Mouse (Mus musculus) gastrocnemius, adult 2 months (tissue): ENCODE data around the gene Msmb. TPM values are rescaled to one million over a fixed set of nuclear protein-coding genes. Genes with fewer than 3 reads are reported as not detected.
"Not testable (repeated sequence)": the region's sequence is repeated elsewhere in the genome, so short reads cannot be mapped to it uniquely, and the experiment has no call there.

Experiments
- DNase-seq: peaks from one replicate; pipeline ENCODE4 v3.0.0; 2022
- H3K27ac ChIP-seq: fragments of 200-600 bp; 2 replicates; pipeline ENCODE4 v1.8.1; 2022; ENCODE audit warnings: mild to moderate bottlenecking
- H3K4me3 ChIP-seq: fragments of 200-600 bp; 2 replicates; pipeline ENCODE4 v1.8.1; 2022; ENCODE audit warnings: mild to moderate bottlenecking, moderate library complexity
- CTCF ChIP-seq: fragments of 200-600 bp; IDR thresholded peaks from 2 replicates; pipeline ENCODE4 v1.8.1; 2022; ENCODE audit warnings: antibody characterized with exemption, mild to moderate bottlenecking, moderate library complexity
- intact Hi-C: fragments of 180-260 bp; cut with DNase I; formaldehyde crosslinking; loops from one replicate; pipeline ENCODE4 v1.15.1; 2025
- total RNA-seq, 2 experiments: library from RNA; stranded (reverse); gene quantifications; 2 replicates each; pipeline ENCODE4 v1.2.3; 2021

Msmb gene
- total RNA-seq, 2 experiments from 2014 or later = not detected

DNA sequence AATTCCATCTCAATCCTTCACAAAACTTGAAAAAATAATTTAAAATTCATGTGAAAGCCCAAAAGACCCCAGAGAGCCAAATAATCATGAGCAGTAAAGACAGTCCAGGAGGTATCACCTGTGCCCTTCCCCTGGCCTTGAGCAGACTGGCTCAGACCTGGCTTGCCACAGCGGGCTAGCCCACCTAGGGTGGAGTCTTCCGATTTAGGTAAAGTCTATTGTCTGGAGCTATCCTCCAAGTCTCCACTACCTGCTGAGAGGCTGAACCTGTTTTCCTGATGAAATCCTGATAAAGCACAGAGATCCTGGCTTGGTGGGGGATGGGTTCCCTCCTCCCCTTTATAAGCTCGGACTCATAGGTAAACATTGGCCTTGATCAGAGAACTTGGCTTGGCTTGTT lies 17.6 kb upstream of the Msmb start:
- Histone ChIP-seq H3K4me3 (no peak overlapping the region), H3K27ac (no peak overlapping the region)
- TF ChIP-seq CTCF = no peak
- intact Hi-C loops = loop anchor here (5.0 kb wide), 1 partner anchor 68 kb away; no protein-coding TSS in a partner anchor
- no peak for DNase-seq

DNA sequence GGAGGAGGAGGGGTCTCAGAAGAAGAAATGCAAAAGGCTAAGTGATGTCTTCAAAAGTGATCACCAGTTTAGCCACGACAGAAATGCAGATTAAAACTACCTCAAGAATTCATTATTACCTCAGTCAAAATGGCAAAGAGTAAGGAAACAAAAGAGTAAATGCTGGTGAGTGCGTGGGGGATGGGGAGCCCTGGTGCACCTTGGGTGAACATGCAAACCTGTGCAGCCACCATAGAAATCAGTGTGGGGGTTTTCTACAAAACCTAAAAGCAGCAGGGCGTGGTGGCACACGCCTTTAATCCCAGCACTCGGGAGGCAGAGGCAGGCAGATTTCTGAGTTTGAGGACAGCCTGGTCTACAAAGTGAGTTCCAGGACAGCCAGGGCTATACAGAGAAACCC lies 16.6 kb upstream of the Msmb start:
- DNase-seq = not testable (repeated sequence)

DNA sequence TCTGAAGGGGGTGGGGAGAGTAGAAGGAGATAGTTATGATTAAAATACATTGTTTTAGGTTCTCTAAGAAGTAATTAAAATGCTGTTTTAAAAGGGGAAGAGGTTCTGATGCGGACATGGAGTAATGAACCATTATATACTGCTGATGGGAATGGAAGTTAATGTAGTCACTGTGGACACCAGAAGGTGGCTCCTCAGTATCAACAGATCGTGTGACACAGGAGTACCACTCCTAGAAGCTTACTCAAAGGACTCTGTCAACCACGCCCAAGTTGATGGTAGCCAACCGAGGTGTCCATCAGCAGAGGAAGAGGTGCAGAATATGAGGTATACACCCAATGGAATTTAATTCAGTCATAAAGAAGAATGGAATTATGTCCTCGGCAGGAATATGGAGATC lies 13.4 kb upstream of the Msmb start:
- no peak; the same call in 1 of the 2 replicates for TF ChIP-seq CTCF

More for the DNA sequence above, 16.6 kb upstream of the Msmb start:
- H3K27ac ChIP-seq, intact Hi-C loops, H3K4me3 ChIP-seq: not testable (repeated sequence)

DNA sequence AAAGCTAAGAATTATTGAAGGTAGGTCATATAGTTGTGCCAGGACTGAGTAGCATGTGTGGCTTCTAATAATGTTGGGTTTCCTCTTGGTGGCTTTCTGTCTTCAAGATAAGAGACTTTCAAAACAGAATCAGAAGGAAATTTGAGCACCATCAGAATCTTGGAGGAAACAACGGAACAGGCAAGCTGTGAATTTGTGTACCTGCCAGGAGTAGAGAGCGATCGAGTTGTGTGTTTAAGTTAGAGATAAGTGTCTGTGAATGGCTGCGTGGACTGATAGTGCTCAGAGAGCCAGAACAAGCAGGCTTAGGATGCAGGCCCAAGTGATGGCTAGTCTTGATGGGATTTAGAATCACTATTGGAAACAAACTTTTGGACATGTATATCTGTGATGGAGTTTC lies 10.0 kb upstream of the Msmb start:
- Histone ChIP-seq H3K4me3 (no peak overlapping the region), H3K27ac (no peak overlapping the region)
- no peak for TF ChIP-seq CTCF
- no peak for DNase-seq
- intact Hi-C loops = no loop called here

More for the DNA sequence above, 13.4 kb upstream of the Msmb start:
- intact Hi-C loops = no loop called here
- no peak for DNase-seq
- no peak overlapping the region for H3K4me3 ChIP-seq
- H3K27ac ChIP-seq = no peak overlapping the region

DNA sequence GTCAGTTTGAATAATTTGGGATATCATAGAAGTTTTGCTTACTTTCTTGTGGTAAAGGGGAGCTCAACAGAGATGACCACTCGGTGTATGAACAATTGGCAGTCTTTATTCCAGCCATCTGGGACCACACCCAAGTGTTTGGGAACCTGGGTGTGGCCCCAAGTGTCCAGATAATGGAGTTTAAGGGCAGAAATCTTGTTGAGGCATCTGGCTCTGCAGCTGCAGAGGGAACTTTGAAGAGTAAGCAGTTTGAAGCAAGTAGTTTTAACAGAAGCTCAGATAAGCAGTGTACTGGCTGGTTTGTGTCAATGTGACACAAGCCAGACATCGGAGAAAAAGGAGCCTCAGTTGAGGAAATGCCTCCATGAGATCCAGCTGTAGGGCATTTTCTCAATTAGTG lies 7.5 kb upstream of the Msmb start:
- Histone ChIP-seq H3K4me3 (no peak overlapping the region), H3K27ac (no peak overlapping the region)
- intact Hi-C loops = no loop called here
- no peak for TF ChIP-seq CTCF
- no peak for DNase-seq

DNA sequence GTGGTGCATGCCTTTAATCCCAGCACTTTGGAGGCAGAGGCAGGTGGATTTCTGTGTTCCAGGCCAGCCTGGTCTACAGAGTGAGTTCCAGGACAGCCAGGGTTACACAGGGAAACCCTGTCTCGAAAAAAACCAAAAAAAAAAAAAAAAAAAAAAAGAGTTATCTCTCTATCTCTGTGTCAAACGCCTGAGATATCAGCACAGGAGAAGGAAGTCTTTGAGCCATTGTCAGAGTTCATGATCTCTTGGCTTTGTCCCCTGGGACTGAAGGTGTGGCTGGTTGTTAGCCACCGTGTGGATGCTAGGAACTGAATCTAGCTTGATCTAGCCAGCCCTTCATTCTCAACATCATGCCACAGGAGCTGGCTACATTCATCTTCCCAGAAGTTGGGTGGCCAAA lies 5.4 kb upstream of the Msmb start:
- H3K4me3 ChIP-seq, intact Hi-C loops, H3K27ac ChIP-seq, DNase-seq: not testable (repeated sequence)

DNA sequence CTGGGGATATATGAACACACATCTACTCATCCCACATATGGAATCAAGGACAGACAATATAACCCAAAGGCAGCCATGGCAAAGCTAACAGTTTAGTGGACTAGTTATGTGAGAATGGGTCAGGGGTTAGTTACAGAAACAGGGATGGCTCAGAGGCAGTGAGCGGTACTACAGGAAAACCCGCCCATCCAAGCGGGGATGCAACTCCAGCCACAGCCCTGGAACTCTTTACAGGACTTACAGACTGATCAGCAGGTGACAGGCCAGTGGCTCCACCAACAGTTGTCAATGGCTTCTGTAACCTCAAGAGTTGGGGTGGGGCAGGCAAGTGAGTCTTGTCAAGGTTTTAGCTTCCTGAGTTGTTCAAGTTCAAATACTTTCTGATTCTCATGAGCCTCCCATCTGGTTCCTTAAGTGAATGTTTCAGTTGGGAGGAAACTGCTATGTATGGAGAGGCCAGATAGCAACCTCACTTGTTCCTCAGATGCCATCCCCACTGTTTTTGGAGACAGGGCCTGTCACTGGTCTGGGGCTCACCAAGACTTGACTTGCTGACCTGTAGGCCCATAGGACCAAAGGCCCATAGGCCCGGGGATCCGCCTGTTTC lies 1.4 kb upstream of the Msmb start:
- no peak overlapping the region for H3K4me3 ChIP-seq
- intact Hi-C loops = no loop called here
- no peak overlapping the region for H3K27ac ChIP-seq
- DNase-seq = no peak
- no peak for TF ChIP-seq CTCF

DNA sequence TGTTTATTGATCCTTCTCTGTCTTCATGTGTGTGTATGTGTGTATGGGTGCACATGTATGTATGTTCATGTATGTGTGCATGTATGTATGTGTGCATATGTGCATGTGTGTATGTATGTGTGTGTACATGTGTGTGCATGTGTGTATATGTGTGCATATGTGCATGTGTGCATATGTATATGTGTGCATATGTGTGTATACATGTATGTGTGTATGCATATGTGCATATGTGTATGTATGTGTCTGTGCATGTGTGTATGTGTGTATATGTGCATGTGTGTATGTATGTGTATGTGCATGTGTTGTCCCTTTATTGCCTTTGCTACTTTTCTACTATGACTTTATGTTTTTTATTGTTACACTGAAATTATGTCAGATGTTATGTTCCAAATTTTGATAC lies 2.9 kb downstream of the Msmb start:
- intact Hi-C loops = no loop called here
- no peak overlapping the region for H3K4me3 ChIP-seq
- DNase-seq = no peak
- TF ChIP-seq CTCF = no peak
- no peak overlapping the region for H3K27ac ChIP-seq

DNA sequence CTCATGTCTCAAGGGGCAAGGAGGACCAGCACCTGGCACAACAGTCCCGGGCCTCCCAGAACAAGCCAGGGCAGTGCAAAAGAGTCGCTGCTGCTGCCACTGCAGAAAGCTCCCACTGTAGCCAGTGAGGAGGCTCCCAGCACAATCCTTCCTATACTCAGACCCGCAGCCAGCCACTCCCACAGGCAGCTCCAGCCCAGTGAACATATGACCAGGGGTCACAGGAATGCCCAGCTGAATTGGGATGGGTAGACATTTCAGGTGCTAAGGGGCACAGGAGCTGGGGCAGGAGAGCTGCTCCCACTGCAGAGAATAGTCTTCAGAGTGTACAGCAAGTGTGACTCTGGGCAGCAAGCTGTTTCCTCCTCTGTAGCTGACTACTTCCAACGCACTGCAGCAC lies 3.6 kb downstream of the Msmb start:
- TF ChIP-seq CTCF = no peak
- H3K4me3 ChIP-seq = no peak overlapping the region
- no peak for DNase-seq
- intact Hi-C loops = no loop called here
- no peak overlapping the region for H3K27ac ChIP-seq

DNA sequence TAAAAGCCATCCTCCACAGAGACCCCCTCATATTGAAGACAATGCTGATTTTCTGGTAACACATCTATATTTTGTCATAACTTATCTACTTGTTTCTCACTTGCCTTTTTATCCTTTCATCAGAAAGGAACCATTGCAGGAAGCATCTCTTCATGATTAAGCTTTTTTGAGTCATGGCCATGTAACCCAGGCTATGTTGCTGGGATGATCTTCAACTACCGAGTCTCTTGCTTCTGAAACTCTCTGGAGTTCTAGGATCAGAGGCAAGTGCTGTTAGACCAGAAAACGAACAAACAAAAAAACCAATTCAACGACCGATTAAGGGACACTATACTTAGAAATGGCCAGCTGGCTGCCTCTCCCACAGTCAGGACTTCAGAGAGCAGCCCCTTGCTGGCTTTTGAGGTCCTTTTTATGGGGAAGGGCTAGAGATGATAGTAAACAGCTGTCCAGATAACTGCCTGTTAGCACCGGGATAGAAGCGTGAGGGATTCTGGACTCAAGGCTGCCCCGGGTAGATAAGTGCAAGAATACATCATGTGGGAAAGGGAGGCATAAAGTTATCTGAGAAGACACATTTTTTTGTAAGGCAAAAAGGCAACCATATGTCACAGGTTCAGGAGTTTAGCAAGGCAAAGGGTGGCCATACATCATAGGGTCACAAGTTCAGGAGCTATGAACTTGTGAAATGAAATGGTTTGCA lies 4.1 kb downstream of the Msmb start:
- DNase-seq = no peak
- no peak overlapping the region for H3K27ac ChIP-seq
- no peak overlapping the region for H3K4me3 ChIP-seq
- intact Hi-C loops = no loop called here
- TF ChIP-seq CTCF = no peak

DNA sequence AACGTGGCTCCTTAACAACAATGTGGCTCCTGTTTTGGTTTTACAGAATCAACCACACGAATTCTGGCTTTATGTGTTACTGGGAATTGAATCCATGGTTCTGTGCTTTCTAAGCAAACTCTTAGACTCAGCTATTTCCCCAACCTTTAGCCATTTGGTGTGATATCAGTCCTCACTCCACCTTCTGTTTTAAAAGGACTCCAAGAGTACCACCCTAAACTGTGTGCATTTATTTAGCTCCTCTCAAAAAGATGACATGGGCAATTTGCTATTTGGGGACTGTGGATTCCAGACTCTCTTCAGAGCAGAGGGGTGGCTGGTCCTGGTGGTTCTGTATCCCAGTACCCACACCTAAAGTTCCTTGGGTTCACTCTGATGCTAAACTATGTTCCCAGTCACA lies 4.8 kb downstream of the Msmb start:
- TF ChIP-seq CTCF = no peak
- Histone ChIP-seq H3K4me3 (no peak overlapping the region), H3K27ac (no peak overlapping the region)
- no peak for DNase-seq
- intact Hi-C loops = no loop called here

DNA sequence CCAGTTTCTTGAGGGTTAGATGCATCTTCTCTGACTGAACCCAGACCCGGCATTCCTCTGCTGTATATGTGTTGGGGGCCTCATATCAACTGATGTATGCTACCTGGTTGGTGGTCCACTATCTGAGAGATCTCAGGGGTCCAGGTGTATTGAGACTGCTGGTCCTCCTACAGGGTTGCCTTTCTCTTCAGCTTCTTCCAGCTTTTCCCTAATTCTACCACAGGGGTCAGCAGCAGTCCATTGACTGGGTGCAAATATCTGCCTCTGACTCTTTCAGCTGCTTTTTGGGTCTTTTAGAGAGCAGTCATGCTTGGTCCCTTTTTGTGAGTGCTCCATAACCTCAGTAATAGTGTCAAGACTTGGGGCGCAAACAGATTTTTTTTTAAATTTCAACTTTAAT lies 9.0 kb downstream of the Msmb start:
- no peak overlapping the region for H3K4me3 ChIP-seq

DNA sequence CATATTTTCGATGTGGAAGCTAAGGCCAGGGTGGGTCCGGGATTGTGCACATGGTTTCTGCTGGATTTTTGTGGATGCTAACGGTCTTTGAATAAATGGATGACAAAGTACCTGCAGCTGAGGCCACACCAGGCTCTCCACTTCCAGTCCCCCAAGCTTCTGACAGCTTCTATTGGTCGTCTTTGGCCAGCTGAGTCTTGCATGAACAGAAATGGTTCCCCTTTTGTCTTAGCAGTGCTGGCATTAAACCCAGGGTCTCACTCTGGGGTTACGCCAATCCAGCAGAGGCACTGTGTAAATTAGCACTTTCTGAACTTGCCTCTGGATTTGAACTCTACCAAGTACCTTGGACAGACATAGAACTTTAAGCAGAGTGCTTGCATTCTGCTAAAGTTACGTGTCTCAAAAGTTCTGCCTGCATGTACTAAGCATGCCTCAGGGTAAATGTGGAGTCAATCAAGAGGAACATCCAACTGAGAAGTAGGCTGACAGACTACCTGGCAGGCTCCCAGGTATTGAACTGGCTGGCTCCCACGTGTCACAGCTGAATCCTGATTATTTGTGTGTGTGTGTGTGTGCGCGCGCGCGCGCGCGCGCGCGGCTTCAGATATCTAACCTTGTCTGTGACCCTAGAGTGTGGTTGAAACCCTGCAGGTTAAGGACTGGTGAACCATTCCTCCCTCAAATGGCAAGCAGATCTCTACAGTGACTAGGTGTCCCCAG lies 10.6 kb downstream of the Msmb start:
- no peak for TF ChIP-seq CTCF
- H3K4me3 ChIP-seq = no peak overlapping the region
- intact Hi-C loops = no loop called here

More for the DNA sequence above, 9.0 kb downstream of the Msmb start:
- intact Hi-C loops = no loop called here
- no peak for DNase-seq
- no peak for TF ChIP-seq CTCF
- no peak overlapping the region for H3K27ac ChIP-seq

DNA sequence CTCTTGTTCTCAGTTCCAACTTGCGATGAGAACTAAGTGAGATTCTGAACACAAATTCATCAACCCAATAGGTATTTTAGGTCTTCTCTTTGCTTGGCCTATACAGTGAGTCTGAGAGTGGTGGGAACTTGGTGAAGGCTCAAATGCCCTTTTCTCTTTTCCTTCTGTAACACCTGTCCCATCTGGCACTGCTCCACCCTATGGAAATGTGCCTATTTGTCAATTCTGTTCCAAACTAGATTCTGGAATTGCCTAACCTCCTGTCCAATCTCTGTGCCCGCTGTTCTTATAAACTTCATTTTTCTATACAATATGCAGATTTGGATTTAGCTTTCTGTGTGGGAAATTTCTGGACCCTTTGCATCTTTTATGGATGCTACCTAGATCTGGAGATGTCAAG lies 11.3 kb downstream of the Msmb start:
- no peak for TF ChIP-seq CTCF
- DNase-seq = no peak
- intact Hi-C loops = no loop called here
- Histone ChIP-seq H3K27ac (no peak overlapping the region), H3K4me3 (no peak overlapping the region)

More for the DNA sequence above, 10.6 kb downstream of the Msmb start:
- no peak for DNase-seq
- no peak overlapping the region for H3K27ac ChIP-seq
